ENCODE assay signal across 8 mouse cellular contexts in genomic region chr11:115779038-115779571, GRCm38 (mm10). TPM values are rescaled to one million over a fixed set of nuclear protein-coding genes. Genes with fewer than 3 reads are reported as not detected.
DNase-seq lines count a peak whose midpoint lies in the region; ATAC-seq lines count a peak whose summit lies in the region.

No protein-coding gene starts in this region.

- 18% methylated on average over 9 of the region's 9 CpGs for WGBS in hindbrain, embryonic 15.5 days

- peak; percentile 40 for DNase-seq in R1 (ENCODE audit: low read depth, low spot score)
- peak; percentile 79 for DNase-seq in c-Kit-positive CD71-positive TER-119-positive erythroid progenitor cells, embryonic 14.5 days (ENCODE audit: low spot score)
- DNase-seq in gastrocnemius, postnatal 10 days, result peak; percentile 78
- DNase-seq in left cerebral cortex, postnatal 10 days (ENCODE audit: extremely low spot score in 1 of 2, low spot score in 2 of 2), result peak; percentile 36 to 90
- DNase-seq in right cerebral cortex, postnatal 36 days (ENCODE audit: low spot score in 2 of 2), result peak; percentile 34 to 46
- DNase-seq in natural killer cell, adult 2 months (ENCODE audit: low spot score in 2 of 2), result no peak

- H3K4me2 ChIP-seq in hindbrain, embryonic 15.5 days, result no peak overlapping the region

- H3K4me3 ChIP-seq in hindbrain, embryonic 15.5 days, result no peak overlapping the region

- peak overlapping the region; percentile 87 for H3K27ac ChIP-seq in hindbrain, embryonic 15.5 days (replicated peaks)

- intact Hi-C loops in left cerebral cortex, postnatal 10 days (cut with DNase I), result loop anchor here (5.0 kb wide), 1 partner anchor 33 kb away; the partner anchor contains the start of genes Caskin2 and Tsen54

- H3K36me3 ChIP-seq in hindbrain, embryonic 15.5 days, result no peaks in the 10 kb centered on the region

- peak; percentile 85 for ATAC-seq in hindbrain, embryonic 15.5 days (ENCODE audit: low FRiP score, low read depth)
- ATAC-seq in megakaryocyte progenitor cell, adult 5-6 weeks (replicated peaks; ENCODE audit: poor library complexity), result peak; percentile 77

- no peaks in the 10 kb centered on the region for H3K27me3 ChIP-seq in hindbrain, embryonic 15.5 days

- H3K9me3 ChIP-seq in hindbrain, embryonic 15.5 days, result no peaks in the 10 kb centered on the region

- H3K4me1 ChIP-seq in hindbrain, embryonic 15.5 days (replicated peaks), result peaks cover 63% of the 10 kb centered on the region

- no peak overlapping the region for H3K9ac ChIP-seq in hindbrain, embryonic 15.5 days

RNA-seq across cellular contexts. Expression of gene Tmem94, which starts 13.9 kb away (rescaled TPM):
- 10 to 100 TPM; 55.6 to 60.0 TPM for total RNA-seq in gastrocnemius, postnatal 10 days (2021)
- polyA plus RNA-seq in hindbrain, embryonic 15.5 days (2015; fragmentation: Nextera tagmentation; extraction: Ambion mirVana), result 24.2 and 27.9 TPM in 2 replicates
- 10 to 100 TPM; 37.7 to 40.0 TPM for total RNA-seq in left cerebral cortex, postnatal 10 days (2021)
- total RNA-seq in megakaryocyte progenitor cell, adult 5-6 weeks (2015), result 18.3 and 19.0 TPM in 2 replicates
- 22.9 and 24.9 TPM in 2 replicates for total RNA-seq in megakaryocyte progenitor cell, adult 5-6 weeks (2017)

RNA-seq across cellular contexts. Expression of gene Caskin2, which starts 34.3 kb away (rescaled TPM):
- 10 to 100 TPM; 16.8 to 22.7 TPM for total RNA-seq in gastrocnemius, postnatal 10 days (2021)
- polyA plus RNA-seq in hindbrain, embryonic 15.5 days (2015; fragmentation: Nextera tagmentation; extraction: Ambion mirVana), result 9.9 and 12.2 TPM in 2 replicates
- total RNA-seq in left cerebral cortex, postnatal 10 days (2021), result 10 to 100 TPM; 15.7 to 17.7 TPM
- 2.7 and 4.3 TPM in 2 replicates for total RNA-seq in megakaryocyte progenitor cell, adult 5-6 weeks (2015)
- 1.5 and 3.5 TPM in 2 replicates for total RNA-seq in megakaryocyte progenitor cell, adult 5-6 weeks (2017)

RNA-seq across cellular contexts. Expression of gene Tsen54, which starts 35.4 kb away (rescaled TPM):
- 10 to 100 TPM; 10.3 to 11.1 TPM for total RNA-seq in gastrocnemius, postnatal 10 days (2021)
- 22.3 and 23.6 TPM in 2 replicates for polyA plus RNA-seq in hindbrain, embryonic 15.5 days (2015; fragmentation: Nextera tagmentation; extraction: Ambion mirVana)
- 10 to 100 TPM; 13.9 to 14.2 TPM for total RNA-seq in left cerebral cortex, postnatal 10 days (2021)
- total RNA-seq in megakaryocyte progenitor cell, adult 5-6 weeks (2015), result 4.0 and 9.0 TPM in 2 replicates
- 10.9 and 15.0 TPM in 2 replicates for total RNA-seq in megakaryocyte progenitor cell, adult 5-6 weeks (2017)

RNA-seq across cellular contexts. Expression of gene Llgl2, which starts 44.7 kb away (rescaled TPM):
- total RNA-seq in gastrocnemius, postnatal 10 days (2021), result 10 to 100 TPM; 16.5 to 17.4 TPM
- polyA plus RNA-seq in hindbrain, embryonic 15.5 days (2015; fragmentation: Nextera tagmentation; extraction: Ambion mirVana), result 1.3 TPM in 2 replicates
- 1 to 10 TPM in 1 of 2 experiments, under 1 TPM in 1; 0.63 to 1.6 TPM for total RNA-seq in left cerebral cortex, postnatal 10 days (2021)
- total RNA-seq in megakaryocyte progenitor cell, adult 5-6 weeks (2015), result 3.3 and 4.1 TPM in 2 replicates
- total RNA-seq in megakaryocyte progenitor cell, adult 5-6 weeks (2017), result 3.0 and 4.8 TPM in 2 replicates

Comparison
In these comparisons a context has a peak if more than half of its experiments do, and no peak if none do; other contexts are left out.
1. DNase-seq: peak in R1 (single experiment), c-Kit-positive CD71-positive TER-119-positive erythroid progenitor cells, embryonic 14.5 days (single experiment), gastrocnemius, postnatal 10 days (single experiment), left cerebral cortex, postnatal 10 days (2 of 2) and right cerebral cortex, postnatal 36 days (2 of 2); none in natural killer cell, adult 2 months (0 of 2).